Mouse (Mus musculus) megakaryocyte, embryonic 14.5 days (primary cell): ENCODE results near the gene Efnb2.

ENCODE experiments used
- FLI1 ChIP-seq: IDR thresholded peaks from 2 replicates; pipeline ENCODE4 v1.6.1; 2012; ENCODE audit warnings: low read length, inconsistent platforms, mixed read lengths
- GATA1 ChIP-seq: IDR thresholded peaks from 3 replicates; pipeline ENCODE4 v1.6.1; 2012; ENCODE audit warnings: mixed read lengths, low read length, inconsistent platforms, borderline replicate concordance

- no peak for TF ChIP-seq GATA1
- TF ChIP-seq FLI1 = no peak
Observed at GRCm38 (mm10) chr8:8674864-8675263, 13.8 kb upstream of the Efnb2 start.
